Mouse (Mus musculus): ENCODE data around the gene Cplx2.

DNA sequence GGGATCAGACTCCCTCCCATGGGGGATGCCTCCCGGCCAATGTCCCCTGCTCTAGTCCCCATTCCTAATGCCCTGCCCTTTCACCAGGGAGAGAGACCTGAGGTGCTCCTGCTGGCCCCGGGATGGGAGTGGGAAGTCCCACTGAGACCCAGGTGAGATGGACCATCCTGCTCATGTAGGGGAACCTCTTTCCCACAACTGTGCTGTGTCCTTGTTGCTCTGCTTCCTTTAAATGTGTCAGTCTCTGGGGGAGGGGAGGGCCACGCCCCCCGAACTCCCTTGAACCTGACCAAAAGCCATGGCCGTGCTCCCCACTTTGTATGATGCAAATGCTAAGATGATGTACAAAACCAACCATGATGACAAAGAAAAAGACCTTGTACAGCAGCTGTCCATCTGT lies 12.4 kb downstream of the Cplx2 start:
- TF ChIP-seq CTCF (IDR thresholded peaks at IDR 0.05; ENCODE audit: insufficient read depth, low read length) (no peak), POLR2A (IDR thresholded peaks at IDR 0.05; ENCODE audit: borderline replicate concordance, extremely low read depth, low read depth, low read length) (no peak)
